Mouse (Mus musculus) CH12.LX (cell line): ENCODE data around the gene Ylpm1. TPM values are rescaled to one million over a fixed set of nuclear protein-coding genes. Genes with fewer than 3 reads are reported as not detected.

Experiments
- DNase-seq: peaks from one replicate; pipeline ENCODE4 v3.0.0-alpha.2; 2013; ENCODE audit errors: extremely low read depth
- H3K27ac ChIP-seq: 2 replicates; pipeline ENCODE4 v1.5.1; 2012; ENCODE audit warnings: low read depth, mild to moderate bottlenecking, control low read depth, moderate library complexity; ENCODE audit not compliant: insufficient read depth
- H3K27me3 ChIP-seq: replicated peaks from 2 replicates; pipeline ENCODE3; 2012; ENCODE audit warnings: inconsistent platforms
- H3K36me3 ChIP-seq, 2 experiments: replicated peaks in 1 of 2; 2 replicates each; pipeline versions ENCODE3 to v1.6.1; 2012; ENCODE audit warnings: inconsistent platforms in 1 of 2, low read length in 1 of 2, mild to moderate bottlenecking in 1 of 2, mixed read lengths in 1 of 2, moderate library complexity in 1 of 2; ENCODE audit not compliant: control insufficient read depth in 1 of 2, insufficient read depth in 1 of 2
- H3K4me1 ChIP-seq, 2 experiments: 2 replicates each; pipeline ENCODE4 v1.6.1; 2012; ENCODE audit warnings: inconsistent platforms in 1 of 2, moderate library complexity in 1 of 2; ENCODE audit not compliant: insufficient read depth in 2 of 2, control insufficient read depth in 1 of 2
- H3K4me2 ChIP-seq: 2 replicates; pipeline ENCODE4 v1.6.1; 2012; ENCODE audit warnings: low read depth, mild to moderate bottlenecking, control low read depth; ENCODE audit not compliant: poor library complexity, insufficient read depth, severe bottlenecking
- H3K4me3 ChIP-seq, 3 experiments: fragments of 150-350 bp in 1 of 3; sonication (generic) in 1 of 3; replicated peaks in 1 of 3; 2 replicates each; pipeline versions ENCODE3 to v1.5.1; 2011 to 2012; ENCODE audit warnings: low read depth in 2 of 3, low read length in 2 of 3, mild to moderate bottlenecking in 2 of 3, moderate library complexity in 2 of 3, control low read depth in 1 of 3, improper control_type of control experiment in 1 of 3, inconsistent platforms in 1 of 3, mixed read lengths in 1 of 3; ENCODE audit not compliant: poor library complexity in 1 of 3
- H3K79me2 ChIP-seq: replicated peaks from 2 replicates; pipeline ENCODE4 v1.6.1; 2012; ENCODE audit warnings: mild to moderate bottlenecking, moderate library complexity; ENCODE audit not compliant: control insufficient read depth, poor library complexity, insufficient read depth, severe bottlenecking; ENCODE audit errors: extremely low read depth
- H3K9ac ChIP-seq: 2 replicates; pipeline ENCODE4 v1.6.1; 2012; ENCODE audit warnings: low read depth, mild to moderate bottlenecking, control low read depth, moderate library complexity; ENCODE audit not compliant: insufficient read depth
- H3K9me3 ChIP-seq: replicated peaks from 2 replicates; pipeline ENCODE3; 2012; ENCODE audit warnings: low read length, inconsistent platforms, mixed read lengths
- CHD1 ChIP-seq: IDR thresholded peaks from 2 replicates; pipeline ENCODE4 v1.6.1; 2012; ENCODE audit warnings: low read depth, low read length, improper control_type of control experiment, inconsistent platforms
- CHD2 ChIP-seq: IDR thresholded peaks from 2 replicates; pipeline ENCODE4 v1.6.1; 2011; ENCODE audit warnings: low read length, improper control_type of control experiment
- CTCF ChIP-seq, 2 experiments: IDR thresholded peaks in 1 of 2; conservative IDR thresholded peaks in 1 of 2; 2 replicates each; pipeline ENCODE4 v1.5.1; 2011 to 2012; ENCODE audit warnings: low read depth in 2 of 2, low read length in 2 of 2, improper control_type of control experiment in 1 of 2, inconsistent platforms in 1 of 2, mild to moderate bottlenecking in 1 of 2, moderate library complexity in 1 of 2
- E2F4 ChIP-seq: IDR thresholded peaks from 2 replicates; pipeline ENCODE4 v1.6.1; 2011; ENCODE audit warnings: low read depth, low read length, improper control_type of control experiment; ENCODE audit not compliant: insufficient replicate concordance
- EP300 ChIP-seq: IDR thresholded peaks from 2 replicates; pipeline ENCODE4 v1.6.1; 2011; ENCODE audit warnings: low read length, improper control_type of control experiment
- GABPA ChIP-seq: IDR thresholded peaks from 2 replicates; pipeline ENCODE4 v1.6.1; 2012; ENCODE audit warnings: low read depth, low read length, improper control_type of control experiment, inconsistent platforms; ENCODE audit not compliant: insufficient replicate concordance
- IRF4 ChIP-seq: IDR thresholded peaks from 2 replicates; pipeline ENCODE4 v1.6.1; 2014; ENCODE audit warnings: low read depth, mild to moderate bottlenecking, inconsistent platforms, low read length, improper control_type of control experiment
- JUN ChIP-seq: IDR thresholded peaks from 2 replicates; pipeline ENCODE4 v1.6.1; 2011; ENCODE audit warnings: low read depth, mild to moderate bottlenecking, low read length, improper control_type of control experiment, moderate library complexity; ENCODE audit not compliant: insufficient read depth
- MAFK ChIP-seq: IDR thresholded peaks from 2 replicates; pipeline ENCODE4 v1.6.1; 2011; ENCODE audit warnings: low read length, improper control_type of control experiment; ENCODE audit not compliant: insufficient replicate concordance
- MAX ChIP-seq: IDR thresholded peaks from 2 replicates; pipeline ENCODE4 v1.6.1; 2011; ENCODE audit warnings: low read length, improper control_type of control experiment
- MAZ ChIP-seq: IDR thresholded peaks from 2 replicates; pipeline ENCODE4 v1.6.1; 2012; ENCODE audit warnings: low read depth, mild to moderate bottlenecking, inconsistent platforms, low read length, improper control_type of control experiment, moderate library complexity
- MEF2A ChIP-seq: IDR thresholded peaks from 2 replicates; pipeline ENCODE4 v1.6.1; 2014; ENCODE audit warnings: low read depth, mild to moderate bottlenecking, inconsistent platforms, low read length, improper control_type of control experiment, borderline replicate concordance
- MXI1 ChIP-seq: IDR thresholded peaks from 2 replicates; pipeline ENCODE4 v1.6.1; 2011; ENCODE audit warnings: mild to moderate bottlenecking, low read depth, low read length, improper control_type of control experiment
- MYC ChIP-seq: IDR thresholded peaks from 2 replicates; pipeline ENCODE4 v1.6.1; 2011; ENCODE audit warnings: low read depth, mild to moderate bottlenecking, improper control_type of control experiment, low read length
- NELFE ChIP-seq: IDR thresholded peaks from 2 replicates; pipeline ENCODE4 v1.6.1; 2011; ENCODE audit warnings: low read depth, low read length, improper control_type of control experiment
- PAX5 ChIP-seq: IDR thresholded peaks from 2 replicates; pipeline ENCODE4 v1.6.1; 2012; ENCODE audit warnings: low read length, inconsistent platforms, mixed read lengths
- POLR2A ChIP-seq: IDR thresholded peaks from 2 replicates; pipeline ENCODE4 v1.6.1; 2011; ENCODE audit warnings: low read depth, mild to moderate bottlenecking, improper control_type of control experiment, low read length
- POLR2AphosphoS2 ChIP-seq: IDR thresholded peaks from 2 replicates; pipeline ENCODE4 v1.6.1; 2011; ENCODE audit warnings: low read depth, low read length, improper control_type of control experiment
- RAD21 ChIP-seq: IDR thresholded peaks from 2 replicates; pipeline ENCODE4 v1.6.1; 2011; ENCODE audit warnings: low read depth, mild to moderate bottlenecking, low read length, improper control_type of control experiment, moderate library complexity
- SIN3A ChIP-seq: IDR thresholded peaks from 2 replicates; pipeline ENCODE4 v1.6.1; 2012; ENCODE audit warnings: low read length, improper control_type of control experiment, inconsistent platforms
- TBP ChIP-seq: conservative IDR thresholded peaks from 2 replicates; pipeline ENCODE4 v1.6.1; 2011; ENCODE audit warnings: low read depth, low read length, improper control_type of control experiment
- TCF12 ChIP-seq: IDR thresholded peaks from 2 replicates; pipeline ENCODE4 v1.6.1; 2014; ENCODE audit warnings: low read depth, mild to moderate bottlenecking, inconsistent platforms, low read length, improper control_type of control experiment
- USF1 ChIP-seq: IDR thresholded peaks from 2 replicates; pipeline ENCODE4 v1.6.1; 2014; ENCODE audit warnings: low read depth, mild to moderate bottlenecking, inconsistent platforms, low read length, improper control_type of control experiment
- USF2 ChIP-seq: conservative IDR thresholded peaks from 2 replicates; pipeline ENCODE4 v1.6.1; 2011; ENCODE audit warnings: low read depth, low read length, improper control_type of control experiment
- ZKSCAN1 ChIP-seq: IDR thresholded peaks from 2 replicates; pipeline ENCODE4 v1.6.1; 2012; ENCODE audit warnings: low read depth, inconsistent platforms, low read length, improper control_type of control experiment, borderline replicate concordance
- ZMIZ1 ChIP-seq: IDR thresholded peaks from 2 replicates; pipeline ENCODE4 v1.6.1; 2012; ENCODE audit warnings: low read depth, mild to moderate bottlenecking, inconsistent platforms, low read length, improper control_type of control experiment
- ZNF384 ChIP-seq: IDR thresholded peaks from 2 replicates; pipeline ENCODE4 v1.6.1; 2012; ENCODE audit warnings: low read depth, low read length, improper control_type of control experiment, inconsistent platforms
- dilution Hi-C: fragments of 300-500 bp; cut with MboI; formaldehyde crosslinking; loops from 2 replicates; pipeline ENCODE4 v1.14.3; 2020; ENCODE audit warnings: low sequenced_read_pairs; ENCODE audit not compliant: extremely low pct_unique_long_range_greater_than_20kb, extremely low pct_ligation_motif_present
- in situ Hi-C: fragments of 300-500 bp; cut with MboI; formaldehyde crosslinking; loops from 3 replicates; pipeline ENCODE4 v1.14.3; 2019; ENCODE audit warnings: low sequenced_read_pairs, low pct_ligation_motif_present, low pct_unique_long_range_greater_than_20kb, mixed read lengths
- polyA plus RNA-seq: library from polyadenylated mRNA; unstranded; fragments of >175 nt; gene quantifications from 2 replicates; pipeline ENCODE4 v1.2.1, GENCODE M21; 2012; ENCODE audit warnings: low read depth; ENCODE audit not compliant: insufficient read length
- total RNA-seq, 2 experiments: library from RNA; depleted of rRNA; stranded (reverse); fragments of 300-350 nt in 1 of 2; fragments of >200 nt in 1 of 2; gene quantifications; 2 replicates each; pipeline ENCODE4 v1.2.3; 2012 to 2014

Gene Ylpm1
- total and polyA plus RNA-seq, 3 experiments: 19.3 to 56.8 (median 20.1) TPM

DNA sequence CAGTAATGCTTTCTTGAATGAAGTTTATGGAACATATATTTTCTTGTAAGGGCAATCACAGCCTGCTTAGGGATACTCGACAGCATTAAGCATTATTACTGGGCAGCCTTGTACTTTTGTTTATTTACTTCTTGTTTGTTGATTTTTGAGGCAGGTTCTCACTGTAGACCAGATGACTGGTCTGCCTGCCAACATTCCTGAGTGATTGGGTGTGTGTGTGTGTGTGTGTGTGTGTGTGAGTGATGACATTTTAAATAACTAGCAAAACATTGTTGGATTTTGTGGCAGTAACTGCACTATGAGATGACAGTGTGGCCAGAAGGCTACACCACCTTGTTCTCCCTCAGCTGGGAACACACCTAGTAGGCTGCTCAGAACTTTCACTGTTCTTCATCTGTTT lies 13.7 kb downstream of the Ylpm1 start:
- Histone ChIP-seq H3K4me3 (no peak overlapping the region), H3K27me3 (no peaks in the 10 kb centered on the region), H3K79me2 (peaks cover 29% of the 10 kb centered on the region), H3K4me1 (no peaks in the 10 kb centered on the region), H3K4me2 (no peak overlapping the region), H3K36me3 (peaks cover 24 to 63% of the 10 kb centered on the region in 2 experiments), H3K27ac (no peak overlapping the region), H3K9ac (no peak overlapping the region), H3K9me3 (no peaks in the 10 kb centered on the region)
- no peak for DNase-seq
- dilution Hi-C loops: no loop called here
- in situ Hi-C loops: no loop called here
- TF ChIP-seq MYC: no peak
- TF ChIP-seq ZKSCAN1: no peak
- no peak for TF ChIP-seq POLR2A

- H3K36me3 ChIP-seq: peaks cover 31 to 63% of the 10 kb centered on the region in 2 experiments
- peaks cover 29% of the 10 kb centered on the region for H3K79me2 ChIP-seq
- no peak overlapping the region for H3K4me2 ChIP-seq
- H3K4me1 ChIP-seq: no peaks in the 10 kb centered on the region
- no peaks in the 10 kb centered on the region for H3K27me3 ChIP-seq
- TF ChIP-seq NELFE (no peak), USF1 (no peak), MYC (no peak), ZMIZ1 (no peak), EP300 (no peak), POLR2A (no peak), CHD2 (no peak), MAZ (no peak), USF2 (no peak), RAD21 (no peak), IRF4 (no peak), MAX (no peak), PAX5 (no peak), TCF12 (no peak)
- no peak overlapping the region for H3K27ac ChIP-seq
- no peak for DNase-seq
- H3K9me3 ChIP-seq: no peaks in the 10 kb centered on the region
- dilution Hi-C loops (no loop called here), in situ Hi-C loops (no loop called here)
- H3K4me3 ChIP-seq: no peak overlapping the region
- H3K9ac ChIP-seq: no peak overlapping the region
Measured at GRCm38 (mm10) chr12:85010541-85010940, 14.4 kb downstream of the Ylpm1 start.

DNA sequence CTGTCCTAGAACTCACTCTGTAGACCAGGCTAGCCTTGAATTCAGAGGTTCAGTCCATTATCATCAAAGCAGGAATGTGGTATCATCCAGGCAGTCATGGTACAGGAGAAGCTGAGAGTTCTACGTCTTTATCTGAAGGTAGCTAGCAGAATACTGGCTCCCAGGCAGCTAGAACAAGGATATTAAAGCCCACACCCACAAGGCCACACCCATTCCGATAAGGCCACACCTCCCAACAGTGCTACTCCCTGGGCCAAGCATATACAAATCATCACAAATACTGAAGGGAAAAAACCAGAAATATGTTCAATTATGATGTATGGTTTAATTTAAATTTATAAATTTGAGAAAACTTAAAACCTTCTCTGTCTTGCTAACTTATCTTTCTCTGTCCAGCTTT lies 16.1 kb downstream of the Ylpm1 start:
- H3K27ac ChIP-seq: no peak overlapping the region
- no peaks in the 10 kb centered on the region for H3K9me3 ChIP-seq
- dilution Hi-C loops (no loop called here), in situ Hi-C loops (no loop called here)
- no peak for TF ChIP-seq MAX
- TF ChIP-seq POLR2AphosphoS2: no peak
- no peak for TF ChIP-seq ZKSCAN1
- TF ChIP-seq TCF12: no peak
- no peak for TF ChIP-seq MXI1
- TF ChIP-seq CHD1: no peak
- no peak for TF ChIP-seq GABPA
- no peak for TF ChIP-seq SIN3A
- TF ChIP-seq ZMIZ1: no peak
- no peak for TF ChIP-seq ZNF384
- TF ChIP-seq MEF2A: no peak
- TF ChIP-seq E2F4: no peak
- TF ChIP-seq CHD2: no peak
- no peak for TF ChIP-seq MAZ
- TF ChIP-seq TBP: no peak
- TF ChIP-seq CTCF (conservative IDR thresholded peaks at IDR 0.05 in 1 of 2, IDR thresholded peaks at IDR 0.05 in 1 of 2; ENCODE audit: low read depth in 2 of 2, low read length in 2 of 2): no peak
- no peak for TF ChIP-seq MAFK
- TF ChIP-seq USF1: no peak
- TF ChIP-seq JUN: no peak
- H3K4me3 ChIP-seq: no peak overlapping the region
- H3K36me3 ChIP-seq: peaks cover 32 to 67% of the 10 kb centered on the region in 2 experiments
- H3K4me2 ChIP-seq: no peak overlapping the region
- no peak overlapping the region for H3K9ac ChIP-seq
- no peaks in the 10 kb centered on the region for H3K4me1 ChIP-seq
- no peak for DNase-seq
- H3K79me2 ChIP-seq: peaks cover 19% of the 10 kb centered on the region
- no peaks in the 10 kb centered on the region for H3K27me3 ChIP-seq
